ENCODE assay signal across 19 mouse cellular contexts in genomic region chr14:37743048-37743447, GRCm38 (mm10).
"Had no signal": no experiment of that assay in that cellular context is flagged by ENCODE, and none has a peak within 500 bp of the region (broad histone marks: within the 10 kb centered on the region; RNA-seq: fewer than 3 reads in every experiment).

No protein-coding gene starts in this region.

- H3K27ac ChIP-seq: midbrain, embryonic 10.5 days; midbrain, embryonic 12.5 days; neural tube, embryonic 13.5 days; neural tube, embryonic 15.5 days had no signal

- H3K9ac ChIP-seq: lung, embryonic 14.5 days; midbrain, embryonic 12.5 days; neural tube, embryonic 13.5 days; neural tube, embryonic 15.5 days had no signal

- ATAC-seq: midbrain, embryonic 16.5 days had no signal

- H3K4me1 ChIP-seq: midbrain, embryonic 10.5 days; midbrain, embryonic 12.5 days; neural tube, embryonic 13.5 days; neural tube, embryonic 15.5 days had no signal

- H3K4me3 ChIP-seq: midbrain, embryonic 10.5 days; midbrain, embryonic 12.5 days; myocyte; neural tube, embryonic 13.5 days; neural tube, embryonic 15.5 days had no signal

- H3K36me3 ChIP-seq: midbrain, embryonic 10.5 days; midbrain, embryonic 12.5 days; neural tube, embryonic 13.5 days; neural tube, embryonic 15.5 days had no signal

- H3K9me3 ChIP-seq: midbrain, embryonic 10.5 days; midbrain, embryonic 12.5 days; neural tube, embryonic 13.5 days; neural tube, embryonic 15.5 days had no signal

- DNase-seq: lung, adult 18-20 months; lung, embryonic 14.5 days; lung, postnatal 10 days; lung, postnatal 4 days; midbrain, embryonic 14.5 days; retina, postnatal 1 day; right cerebral cortex, adult 18-20 months; right cerebral cortex, postnatal 25 days; right cerebral cortex, postnatal 4 days; spleen, adult 18-20 months; thymus, adult 18-20 months; thymus, postnatal 14 days; thymus, postnatal 4 days had no signal

- H3K27me3 ChIP-seq: midbrain, embryonic 12.5 days; neural tube, embryonic 13.5 days; neural tube, embryonic 15.5 days had no signal

- H3K4me2 ChIP-seq: lung, embryonic 14.5 days; midbrain, embryonic 12.5 days; neural tube, embryonic 13.5 days; neural tube, embryonic 15.5 days had no signal
